Mouse (Mus musculus): ENCODE data around the gene Ica1. TPM values are rescaled to one million over a fixed set of nuclear protein-coding genes. Genes with fewer than 3 reads are reported as not detected.

The Ica1 gene
- polyA plus RNA-seq, 1 experiment = 96.7 TPM

DNA sequence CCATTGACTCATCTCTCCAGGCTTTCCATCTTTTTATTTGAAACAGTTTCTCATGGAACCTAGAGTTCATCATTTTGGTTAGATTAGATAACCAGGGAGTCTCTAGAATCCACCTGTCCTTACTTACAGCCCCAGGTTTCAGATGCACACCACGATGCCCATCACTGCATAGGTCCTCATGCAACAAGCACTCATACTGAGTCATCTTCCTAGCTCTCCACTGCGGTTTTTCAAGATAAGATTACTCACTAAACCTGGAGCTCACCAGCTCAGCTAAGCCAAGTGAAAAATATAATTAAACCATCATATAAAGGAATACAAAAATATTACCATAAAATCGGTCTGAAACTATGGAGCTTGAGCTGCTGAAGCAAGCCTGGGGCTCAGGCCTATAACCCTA is 194.4 kb downstream of the Ica1 start:
- Histone ChIP-seq H3K4me3 (ENCODE audit: control insufficient read depth, low read depth, low read length) (no peak overlapping the region), H3K36me3 (ENCODE audit: control insufficient read depth, insufficient read depth, low read length) (no peaks in the 10 kb centered on the region), H3K27ac (ENCODE audit: control insufficient read depth, insufficient read depth, low read depth, low read length) (no peak overlapping the region), H3K4me1 (ENCODE audit: control insufficient read depth, insufficient read depth, low read length) (no peaks in the 10 kb centered on the region), H3K27me3 (ENCODE audit: control insufficient read depth, insufficient read depth, low read length) (no peaks in the 10 kb centered on the region)
- TF ChIP-seq CTCF (IDR thresholded peaks at IDR 0.05; ENCODE audit: control insufficient read depth, insufficient read depth, insufficient replicate concordance, low read depth, low read length) = no peak
- no peak for TF ChIP-seq POLR2A (IDR thresholded peaks at IDR 0.05; ENCODE audit: control insufficient read depth, low read depth, low read length)

DNA sequence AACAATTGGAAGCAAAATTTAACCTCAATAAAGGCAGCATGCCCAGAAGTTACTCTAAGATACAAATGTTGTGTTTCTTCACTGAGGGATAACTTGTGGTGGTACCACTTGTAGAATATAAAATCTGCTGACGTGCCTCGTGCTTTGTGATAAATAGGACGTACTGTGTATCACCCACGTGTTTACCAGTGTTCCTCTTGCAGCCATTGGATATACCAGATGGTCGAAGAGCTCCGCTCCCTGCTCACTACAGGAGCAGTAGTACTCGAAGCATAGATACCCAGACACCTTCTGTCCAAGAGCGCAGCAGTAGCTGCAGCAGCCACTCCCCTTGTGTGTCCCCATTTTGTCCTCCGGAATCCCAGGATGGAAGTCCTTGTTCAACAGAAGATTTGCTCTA is 195.9 kb downstream of the Ica1 start:
- no peak overlapping the region for H3K4me3 ChIP-seq (ENCODE audit: control insufficient read depth, low read depth, low read length)
- H3K27ac ChIP-seq (ENCODE audit: control insufficient read depth, insufficient read depth, low read depth, low read length) = no peak overlapping the region
- H3K27me3 ChIP-seq (ENCODE audit: control insufficient read depth, insufficient read depth, low read length) = no peaks in the 10 kb centered on the region
- H3K36me3 ChIP-seq (ENCODE audit: control insufficient read depth, insufficient read depth, low read length) = no peaks in the 10 kb centered on the region
- no peaks in the 10 kb centered on the region for H3K4me1 ChIP-seq (ENCODE audit: control insufficient read depth, insufficient read depth, low read length)
- TF ChIP-seq CTCF (IDR thresholded peaks at IDR 0.05; ENCODE audit: control insufficient read depth, insufficient read depth, insufficient replicate concordance, low read depth, low read length) = no peak
- TF ChIP-seq POLR2A (IDR thresholded peaks at IDR 0.05; ENCODE audit: control insufficient read depth, low read depth, low read length) = no peak

Other genes with a start within 250 kb of the Ica1 start
- 1.00 and 1.6 TPM in 2 replicates for gene Nxph1, start 169.9 kb upstream of the Ica1 start, polyA plus RNA-seq (2012; rRNA removed)